Mouse (Mus musculus) gastrocnemius, postnatal 4 days (tissue): Measurements from ENCODE around the gene Wscd1. TPM values are rescaled to one million over a fixed set of nuclear protein-coding genes. Genes with fewer than 3 reads are reported as not detected.

Source experiments
- DNase-seq, 2 experiments: peaks; one replicate each; pipeline ENCODE4 v3.0.0; 2021 to 2022; ENCODE audit warnings: low spot score in 2 of 2, mixed read lengths in 2 of 2
- long read RNA-seq, 2 experiments: library from polyadenylated mRNA; stranded (forward); transcript quantifications; one replicate each; pipeline ENCODE4 v2.0.0; 2021
- total RNA-seq, 2 experiments: library from RNA; stranded (reverse); gene quantifications; 2 replicates each; pipeline ENCODE4 v1.2.3; 2021

The Wscd1 gene
- 10 to 100 TPM; 13.7 to 13.9 TPM for total RNA-seq
- long read RNA-seq, experiment 1, transcript Wscd1-203 (9 exons, 2,866 nt) = major isoform, 14 of 24 reads
- long read RNA-seq, experiment 1, partial matches to known transcripts = 1 of 24 reads
- long read RNA-seq, experiment 1, other reads (novel, unspliced or antisense) = 5 of 24 reads
- long read RNA-seq, experiment 2, transcript Wscd1-203 (9 exons, 2,866 nt) = major isoform, 26 of 43 reads
- long read RNA-seq, experiment 2, transcript Wscd1-202 (9 exons, 2,956 nt) = minor isoform, 5 of 43 reads
- long read RNA-seq, experiment 2, partial matches to known transcripts = 3 of 43 reads
- long read RNA-seq, experiment 2, other reads (novel, unspliced or antisense) = 9 of 43 reads

DNA sequence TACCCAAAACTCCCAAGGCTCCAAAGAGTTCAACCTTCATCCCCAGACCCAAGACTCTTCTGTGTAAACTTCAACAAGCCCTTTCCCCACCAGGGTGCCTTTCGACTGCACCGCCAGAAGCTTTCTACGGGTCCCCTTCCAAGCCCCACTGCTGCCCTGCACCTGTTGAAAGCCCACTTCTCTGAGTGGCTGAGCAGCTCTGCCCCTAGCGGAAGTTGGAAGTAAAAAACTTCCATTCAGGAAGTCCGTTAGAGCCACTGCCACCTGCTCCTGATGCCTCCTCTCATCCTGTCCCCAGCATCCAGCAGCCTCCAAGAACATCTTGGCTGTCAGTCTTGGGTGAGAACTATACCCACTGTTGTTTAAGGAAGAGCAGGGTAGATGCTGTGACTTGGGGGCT is at the start of gene Wscd1:
Wscd1 (plus strand) TSS at position 250 of the 400 bp plus-strand sequence.
- no peak for DNase-seq

DNA sequence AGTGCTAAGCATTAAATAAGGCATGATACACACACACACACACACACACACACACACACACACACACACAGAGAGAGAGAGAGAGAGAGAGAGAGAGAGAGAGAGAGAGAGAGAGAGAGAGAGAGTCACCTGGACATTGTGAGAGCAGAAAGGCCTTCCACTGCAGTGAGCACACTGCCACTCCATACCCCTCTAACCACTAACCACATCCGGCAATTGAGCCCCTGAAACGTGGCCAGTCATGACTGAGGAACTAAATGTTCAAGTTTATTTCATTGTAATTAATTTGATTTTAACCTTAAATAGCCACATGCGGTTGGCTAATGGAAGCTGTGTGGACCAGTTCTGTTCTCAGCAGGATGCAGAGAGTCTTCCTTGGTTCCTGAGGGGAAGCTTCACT is 21.7 kb upstream of the Wscd1 start:
- no peak for DNase-seq

DNA sequence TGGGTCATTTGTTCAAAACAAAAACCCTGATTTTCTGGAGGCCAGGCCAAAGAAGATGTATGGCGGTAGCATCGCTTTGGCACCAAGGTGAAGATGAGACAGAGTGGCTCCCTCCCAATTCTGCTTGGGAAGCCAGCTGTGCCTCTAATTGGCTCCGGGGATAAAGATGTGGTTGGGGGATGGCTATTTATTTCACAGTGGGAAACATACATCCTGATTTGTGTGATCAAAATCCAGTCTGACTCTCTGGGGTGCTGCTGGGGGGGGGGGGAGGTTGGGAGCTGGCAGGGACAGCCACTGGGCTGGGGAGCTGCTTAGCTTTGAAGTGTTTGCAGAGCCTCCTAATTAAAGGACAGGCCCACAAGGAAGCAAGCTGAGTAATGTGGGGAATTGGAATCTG is 20.4 kb upstream of the Wscd1 start:
- DNase-seq = no peak

- no peak for DNase-seq
Observed at GRCm38 (mm10) chr11:71733771-71734170, 15.9 kb upstream of the Wscd1 start.

- DNase-seq = no peak
Observed at GRCm38 (mm10) chr11:71737106-71737505, 12.6 kb upstream of the Wscd1 start.

- no peak for DNase-seq
Observed at GRCm38 (mm10) chr11:71738501-71739045, 11.1 kb upstream of the Wscd1 start.

DNA sequence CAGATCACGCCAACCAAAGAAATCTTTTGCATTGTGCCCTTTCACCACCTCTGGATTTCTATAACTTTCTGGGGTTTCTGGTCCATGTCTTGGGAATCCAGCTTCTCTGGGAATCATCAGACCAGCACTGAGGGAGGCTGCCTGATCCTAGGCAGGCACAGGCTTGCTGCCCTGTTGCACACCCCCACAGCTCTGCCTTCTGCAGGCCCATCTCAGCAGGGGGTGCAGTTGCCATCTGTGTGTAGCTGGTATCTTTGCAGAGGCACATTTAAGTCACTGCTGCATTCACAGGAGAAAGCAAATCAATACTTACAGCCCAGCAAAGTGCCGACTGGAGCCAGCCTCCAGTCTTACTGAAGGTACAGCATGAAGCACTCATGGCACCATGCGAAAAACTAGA is 3.8 kb upstream of the Wscd1 start:
- DNase-seq = no peak

DNA sequence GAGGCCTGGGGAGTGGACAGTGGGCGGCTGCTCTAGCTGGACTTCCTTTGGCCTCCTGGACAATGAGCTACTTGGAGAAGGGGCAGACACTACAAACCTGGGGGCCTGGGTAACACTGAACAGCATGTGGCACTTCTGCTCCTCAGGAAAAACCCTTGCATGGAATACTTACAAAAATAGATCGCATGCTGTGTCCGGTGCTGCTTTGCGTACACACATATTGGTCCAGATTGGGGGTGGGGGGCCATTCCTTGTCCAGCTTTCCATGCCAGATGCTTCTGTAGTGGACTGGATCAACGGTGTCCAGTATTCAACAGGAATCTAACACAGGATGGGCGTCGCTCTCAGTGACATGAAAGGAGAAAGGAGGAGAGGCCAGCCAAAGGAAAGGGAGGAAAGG is 2.0 kb upstream of the Wscd1 start:
- no peak for DNase-seq

DNA sequence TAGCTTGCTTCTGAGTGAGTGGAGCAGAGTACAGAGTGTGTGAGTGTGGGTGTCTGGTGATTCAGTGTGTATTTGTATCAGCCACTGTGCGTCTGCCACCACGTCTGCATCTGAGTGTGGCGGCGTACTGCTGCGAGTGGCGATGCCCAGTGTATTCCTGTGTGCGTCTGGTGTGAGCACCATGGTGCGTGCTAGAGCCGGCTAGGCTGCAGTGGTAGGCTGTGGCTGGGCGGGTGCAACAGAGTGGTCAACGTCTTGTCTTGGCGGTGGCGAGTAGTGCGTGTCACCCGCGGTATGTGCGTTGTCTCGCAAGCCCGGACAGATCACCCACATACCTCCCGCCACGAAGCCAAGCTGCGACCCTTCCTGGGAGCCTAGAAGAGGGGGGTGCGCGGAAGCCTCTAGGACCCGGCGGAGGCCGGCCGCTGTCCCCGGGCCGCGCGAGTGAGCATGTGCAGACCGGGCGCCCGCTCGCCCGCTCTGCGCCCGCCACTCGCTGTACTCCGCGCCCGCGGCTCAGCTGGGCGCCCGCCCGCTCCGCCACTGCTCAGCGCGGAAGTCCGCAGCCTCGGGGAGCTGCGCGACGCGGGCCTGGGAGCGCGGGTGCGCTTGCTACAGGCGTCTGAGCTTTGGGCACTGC is 934 bp downstream of the Wscd1 start:
- DNase-seq = peak in 1 of 2 experiments; percentile 43

GRCm38 (mm10) chr11:71751174-71751611 is 1.5 kb downstream of the Wscd1 start:
- no peak for DNase-seq

DNA sequence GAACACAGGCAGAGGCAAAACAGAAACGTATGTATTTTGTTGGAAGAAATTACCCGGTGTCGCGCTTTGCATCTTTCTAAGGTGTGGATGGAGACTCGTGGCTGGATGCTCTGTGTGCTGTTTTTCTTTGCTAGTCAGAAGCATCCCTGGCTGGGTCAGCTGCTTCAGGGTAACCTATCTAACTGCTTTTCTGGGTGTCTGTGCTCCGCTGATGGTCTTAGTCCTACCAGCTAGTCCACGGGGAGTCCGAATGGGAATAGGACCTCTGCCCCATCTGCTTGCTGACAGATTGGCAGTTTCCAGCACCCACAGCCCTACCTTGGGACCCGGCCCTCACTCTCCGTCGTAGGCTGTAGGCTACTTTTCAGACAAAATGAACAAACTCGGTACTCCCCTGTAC is 2.0 kb downstream of the Wscd1 start:
- no peak for DNase-seq

- DNase-seq = no peak
Observed at GRCm38 (mm10) chr11:71752626-71753025, 2.9 kb downstream of the Wscd1 start.

GRCm38 (mm10) chr11:71755115-71755514 is 5.4 kb downstream of the Wscd1 start:
- no peak for DNase-seq

GRCm38 (mm10) chr11:71756325-71756724 is 6.6 kb downstream of the Wscd1 start:
- no peak for DNase-seq

GRCm38 (mm10) chr11:71758211-71759110 is 8.7 kb downstream of the Wscd1 start:
- peak in 1 of 2 experiments; percentile 39 for DNase-seq

DNA sequence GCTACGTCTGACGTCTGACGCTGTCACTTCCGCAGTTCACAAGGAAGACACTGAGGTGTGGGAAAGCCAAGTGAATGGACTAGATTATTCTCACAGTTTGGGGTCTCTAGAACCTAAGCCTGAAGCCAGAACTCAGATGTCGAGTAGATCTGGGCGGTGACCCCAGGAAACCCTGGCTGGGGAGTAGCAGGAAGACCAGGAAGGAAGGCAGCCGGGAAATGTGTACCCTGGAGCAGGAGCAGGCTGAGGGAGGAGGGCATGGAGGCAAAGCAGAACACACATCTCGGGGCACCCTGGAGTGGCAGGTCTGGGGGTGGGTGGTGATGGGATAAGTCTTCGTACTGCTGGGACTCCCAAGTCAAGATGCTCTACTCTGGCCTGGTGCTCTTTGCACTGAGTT is 11.3 kb downstream of the Wscd1 start:
- DNase-seq = no peak

GRCm38 (mm10) chr11:71763154-71763553 is 13.4 kb downstream of the Wscd1 start:
- peak in 1 of 2 experiments; percentile 69 for DNase-seq

GRCm38 (mm10) chr11:71763651-71764275 is 14.0 kb downstream of the Wscd1 start:
- no peak for DNase-seq

DNA sequence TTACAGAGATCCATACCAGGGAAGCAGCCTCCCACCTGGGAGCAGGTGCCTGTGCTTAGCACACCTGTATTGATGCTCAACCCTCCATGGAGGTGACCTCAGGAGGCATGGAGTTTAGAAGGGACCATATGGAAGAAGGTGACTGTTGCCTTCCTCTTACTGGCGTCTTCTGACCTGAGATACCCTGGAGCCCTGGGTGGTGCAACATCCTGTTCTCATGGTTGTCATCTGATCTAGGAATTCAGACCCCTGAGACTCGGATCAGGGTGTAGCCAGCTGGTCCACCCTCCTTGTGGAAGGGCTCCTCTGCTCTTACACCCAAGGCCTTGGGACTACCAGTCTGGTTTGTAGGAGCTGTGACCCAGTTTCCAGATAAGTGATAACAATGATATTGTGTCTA is 15.0 kb downstream of the Wscd1 start:
- no peak for DNase-seq

DNA sequence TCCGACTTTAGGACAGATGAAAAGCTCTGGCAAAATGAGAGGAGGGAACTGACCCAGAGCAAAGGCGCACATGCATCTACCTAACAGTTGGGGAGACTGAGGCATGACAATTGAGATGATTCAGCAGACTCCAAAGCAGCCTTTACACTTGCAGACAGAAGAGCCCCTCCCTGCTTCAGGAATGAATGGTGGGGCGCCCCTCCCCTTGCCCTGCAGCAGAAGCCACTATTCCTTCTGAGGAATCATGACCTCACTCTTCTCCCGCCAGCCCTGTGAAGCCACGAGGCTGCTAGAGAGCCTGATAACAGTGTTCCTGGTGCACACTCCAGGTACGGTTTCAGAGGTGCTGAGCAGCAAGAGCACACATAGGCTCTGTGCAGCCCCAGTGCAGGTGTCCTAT is 15.6 kb downstream of the Wscd1 start:
- no peak for DNase-seq

DNA sequence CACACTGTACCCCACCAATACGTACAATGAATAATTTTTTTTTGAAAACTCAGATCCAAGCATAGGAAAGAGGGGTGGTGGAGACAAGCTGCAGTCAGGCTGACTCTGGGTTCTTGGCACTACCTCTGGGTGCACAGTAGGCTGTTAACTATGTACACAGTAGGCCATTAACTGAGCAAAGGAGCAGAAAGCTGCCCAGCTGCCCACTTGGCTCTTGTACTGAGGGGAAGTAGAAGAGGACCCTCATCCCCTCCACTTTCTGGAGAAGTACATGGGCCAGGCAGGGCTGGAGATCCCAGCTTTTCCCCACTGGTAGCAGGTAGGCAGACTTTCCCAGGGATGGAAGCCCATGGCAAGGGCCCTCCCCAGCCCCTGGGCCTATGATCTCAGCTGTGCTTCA is 16.7 kb downstream of the Wscd1 start:
- no peak for DNase-seq
